In genomic region chr6:117280911-117281310, GRCm38 (mm10) we compare ENCODE assay signal across 25 mouse cellular contexts.
DNase-seq lines count a peak whose midpoint lies in the region; ATAC-seq and TF ChIP-seq lines count a peak whose summit lies in the region.
"Had no signal": no experiment of that assay in that cellular context is flagged by ENCODE, and none has a peak within 500 bp of the region (broad histone marks: within the 10 kb centered on the region; RNA-seq: fewer than 3 reads in every experiment).

No protein-coding gene starts in this region.

- intact Hi-C loops in heart, adult 2 months (cut with DNase I) = no loop called here

- no peaks in the 10 kb centered on the region for H3K36me3 ChIP-seq in heart, adult 2 months (ENCODE audit: control insufficient read depth, insufficient read depth, low read length)
- H3K36me3 ChIP-seq in embryonic facial prominence, embryonic 10.5 days (replicated peaks) = no peaks in the 10 kb centered on the region
- H3K36me3 ChIP-seq: embryonic facial prominence, embryonic 13.5 days; forebrain, embryonic 12.5 days; forebrain, embryonic 15.5 days; G1E; heart, embryonic 13.5 days; hindbrain, embryonic 12.5 days had no signal

- no peak for TF ChIP-seq CTCF in heart, adult 2 months (IDR thresholded peaks at IDR 0.05)

- ATAC-seq in megakaryocyte, adult 5-6 weeks (ENCODE audit: poor library complexity, severe bottlenecking) = no peak
- ATAC-seq: hindbrain, embryonic 16.5 days; inflammation-experienced regulatory T-cells, adult 6 months; intestine, embryonic 16.5 days had no signal

- no peaks in the 10 kb centered on the region for H3K79me2 ChIP-seq in heart, adult 2 months (replicated peaks; ENCODE audit: control insufficient read depth, insufficient read depth, low read length)

- H3K4me1 ChIP-seq in heart, adult 2 months (ENCODE audit: control insufficient read depth, insufficient read depth, low read length) = peaks cover 3% of the 10 kb centered on the region; the same call in 1 of the 2 replicates
- H3K4me1 ChIP-seq in embryonic facial prominence, embryonic 10.5 days = peaks cover 30% of the 10 kb centered on the region

- peak; percentile 67 for DNase-seq in heart, adult 11 months
- DNase-seq in heart, adult 2 months = no peak
- peak; percentile 60 for DNase-seq in 3T3-L1 (ENCODE audit: low read depth, low spot score)
- no peak for DNase-seq in embryonic facial prominence, embryonic 10.5 days (ENCODE audit: low spot score)
- DNase-seq in thymus, postnatal 36 days = no peak
- DNase-seq: adrenal gland, postnatal 10 days; adrenal gland, postnatal 36 days; B cell, adult 2 months; cerebellum, adult 18-20 months; cerebellum, adult 9-10 months; gastrocnemius, postnatal 36 days; heart, postnatal 14 days; kidney, adult 18-20 months had no signal

- no peaks in the 10 kb centered on the region for H3K27me3 ChIP-seq in heart, adult 2 months (ENCODE audit: control insufficient read depth, insufficient read depth, low read length)
- no peaks in the 10 kb centered on the region for H3K27me3 ChIP-seq in embryonic facial prominence, embryonic 10.5 days (replicated peaks; ENCODE audit: low read depth, poor library complexity, severe bottlenecking)
- H3K27me3 ChIP-seq: CH12.LX; forebrain, embryonic 12.5 days; forebrain, embryonic 15.5 days; heart, embryonic 13.5 days; hindbrain, embryonic 12.5 days had no signal

- H3K4me3 ChIP-seq in heart, adult 2 months = no peak overlapping the region
- no peak overlapping the region for H3K4me3 ChIP-seq in embryonic facial prominence, embryonic 10.5 days
- H3K4me3 ChIP-seq: embryonic facial prominence, embryonic 13.5 days; erythroblast, embryonic 14.5 days; forebrain, embryonic 12.5 days; forebrain, embryonic 15.5 days; heart, embryonic 13.5 days; hindbrain, embryonic 12.5 days had no signal

- TF ChIP-seq EP300 in heart, adult 2 months (IDR thresholded peaks at IDR 0.05; ENCODE audit: insufficient read depth, low read depth, low read length) = no peak

- H3K9me3 ChIP-seq in embryonic facial prominence, embryonic 10.5 days = no peaks in the 10 kb centered on the region
- H3K9me3 ChIP-seq: embryonic facial prominence, embryonic 13.5 days; forebrain, embryonic 12.5 days; forebrain, embryonic 15.5 days; heart, embryonic 13.5 days; hindbrain, embryonic 12.5 days had no signal

- H3K27ac ChIP-seq in heart, adult 2 months = no peak overlapping the region
- 0 out of 2 replicates have a peak overlapping the region, but pooled peaks have one; percentile 40 for H3K27ac ChIP-seq in embryonic facial prominence, embryonic 10.5 days (replicated peaks)
- H3K27ac ChIP-seq: embryonic facial prominence, embryonic 13.5 days; forebrain, embryonic 12.5 days; forebrain, embryonic 15.5 days; hindbrain, embryonic 12.5 days had no signal

- H3K9ac ChIP-seq in heart, adult 2 months (ENCODE audit: low read depth, low read length) = no peak overlapping the region
- H3K9ac ChIP-seq: embryonic facial prominence, embryonic 13.5 days; forebrain, embryonic 12.5 days; forebrain, embryonic 15.5 days; heart, embryonic 13.5 days; hindbrain, embryonic 12.5 days had no signal

- no peak for TF ChIP-seq POLR2A in heart, adult 2 months (IDR thresholded peaks at IDR 0.05; ENCODE audit: insufficient read depth, low read depth, low read length)

- 62% methylated on average over 3 of the region's 3 CpGs for WGBS in heart, adult 2 months
- 92% methylated on average over 3 of the region's 3 CpGs for WGBS in embryonic facial prominence, embryonic 10.5 days

Comparison
In these comparisons a context has a peak if more than half of its experiments do, and no peak if none do; other contexts are left out.
1. DNase-seq: peak in heart, adult 11 months (single experiment) and 3T3-L1 (single experiment); none in heart, adult 2 months (0 of 2), embryonic facial prominence, embryonic 10.5 days (single experiment) and thymus, postnatal 36 days (0 of 2).